Mouse (Mus musculus) myocyte (in vitro differentiated cells): ENCODE results near the gene Macrod2. TPM values are rescaled to one million over a fixed set of nuclear protein-coding genes. Genes with fewer than 3 reads are reported as not detected.

Experiments used
- H3K27me3 ChIP-seq: one replicate; pipeline ENCODE4 v1.6.1; 2011; ENCODE audit not compliant: control insufficient read depth, insufficient read depth, insufficient read length
- H3K36me3 ChIP-seq: one replicate; pipeline ENCODE4 v1.6.1; 2011; ENCODE audit not compliant: control insufficient read depth, insufficient read depth
- H3K4me2 ChIP-seq: one replicate; pipeline ENCODE4 v1.6.1; 2011; ENCODE audit warnings: low read depth, control low read depth
- H3K4me3 ChIP-seq: one replicate; pipeline ENCODE4 v1.5.1; 2011; ENCODE audit warnings: mild to moderate bottlenecking, control low read depth, moderate library complexity
- H3K79me2 ChIP-seq: one replicate; pipeline ENCODE4 v1.6.1; 2011; ENCODE audit not compliant: control insufficient read depth, insufficient read depth
- H3ac ChIP-seq: one replicate; pipeline ENCODE4 v1.6.1; 2011; ENCODE audit not compliant: control insufficient read depth, insufficient read length
- CEBPB ChIP-seq: IDR thresholded peaks from 2 replicates; pipeline ENCODE4 v1.6.1; 2011; ENCODE audit warnings: mild to moderate bottlenecking, moderate library complexity; ENCODE audit not compliant: poor library complexity, insufficient read depth, severe bottlenecking
- E2F4 ChIP-seq: IDR thresholded peaks from one replicate; pipeline ENCODE4 v1.6.1; 2011; ENCODE audit warnings: mild to moderate bottlenecking, control low read depth, moderate library complexity; ENCODE audit not compliant: insufficient read depth
- MAX ChIP-seq: IDR thresholded peaks from one replicate; pipeline ENCODE4 v1.6.1; 2011; ENCODE audit warnings: low read depth, mild to moderate bottlenecking, control low read depth
- MYOD1 ChIP-seq, 3 experiments: IDR thresholded peaks; one replicate each; pipeline ENCODE4 v1.6.1; 2011; ENCODE audit warnings: control low read depth in 2 of 3, low read depth in 2 of 3, mild to moderate bottlenecking in 2 of 3, moderate library complexity in 1 of 3; ENCODE audit not compliant: insufficient read length in 2 of 3, control insufficient read depth in 1 of 3
- MYOG ChIP-seq, 3 experiments: IDR thresholded peaks; one replicate each; pipeline ENCODE4 v1.6.1; 2011; ENCODE audit warnings: control low read depth in 2 of 3, low read depth in 2 of 3, mild to moderate bottlenecking in 2 of 3; ENCODE audit not compliant: insufficient read length in 2 of 3, control insufficient read depth in 1 of 3, insufficient read depth in 1 of 3
- POLR2A ChIP-seq: IDR thresholded peaks from one replicate; pipeline ENCODE4 v1.6.1; 2011; ENCODE audit warnings: low read depth, mild to moderate bottlenecking, control low read depth, moderate library complexity; ENCODE audit not compliant: insufficient read length
- POLR2AphosphoS2 ChIP-seq: IDR thresholded peaks from one replicate; pipeline ENCODE4 v1.6.1; 2011; ENCODE audit warnings: low read depth, control low read depth; ENCODE audit not compliant: insufficient read length
- REST ChIP-seq: IDR thresholded peaks from one replicate; pipeline ENCODE4 v1.6.1; 2011; ENCODE audit warnings: mild to moderate bottlenecking, control low read depth, moderate library complexity; ENCODE audit not compliant: insufficient read depth, insufficient read length
- SRF ChIP-seq: IDR thresholded peaks from one replicate; pipeline ENCODE4 v1.6.1; 2011; ENCODE audit warnings: low read depth; ENCODE audit not compliant: control insufficient read depth, insufficient read length
- TCF12 ChIP-seq: IDR thresholded peaks from one replicate; pipeline ENCODE4 v1.6.1; 2011; ENCODE audit warnings: mild to moderate bottlenecking, control low read depth; ENCODE audit not compliant: poor library complexity, insufficient read depth, severe bottlenecking
- TCF3 ChIP-seq: IDR thresholded peaks from one replicate; pipeline ENCODE4 v1.6.1; 2011; ENCODE audit warnings: low read depth, control low read depth; ENCODE audit not compliant: insufficient read length
- USF1 ChIP-seq: IDR thresholded peaks from one replicate; pipeline ENCODE4 v1.6.1; 2011; ENCODE audit warnings: low read depth, mild to moderate bottlenecking, control low read depth, moderate library complexity
- polyA plus RNA-seq: library from polyadenylated mRNA; unstranded; fragments of >200 nt; fragmentation: generic; extraction: Trizol; gene quantifications from one replicate; pipeline ENCODE4 v1.2.1, GENCODE M21; 2012; ENCODE audit warnings: missing spikeins

Gene Macrod2
- polyA plus RNA-seq, 1 experiment: 0.96 TPM

DNA sequence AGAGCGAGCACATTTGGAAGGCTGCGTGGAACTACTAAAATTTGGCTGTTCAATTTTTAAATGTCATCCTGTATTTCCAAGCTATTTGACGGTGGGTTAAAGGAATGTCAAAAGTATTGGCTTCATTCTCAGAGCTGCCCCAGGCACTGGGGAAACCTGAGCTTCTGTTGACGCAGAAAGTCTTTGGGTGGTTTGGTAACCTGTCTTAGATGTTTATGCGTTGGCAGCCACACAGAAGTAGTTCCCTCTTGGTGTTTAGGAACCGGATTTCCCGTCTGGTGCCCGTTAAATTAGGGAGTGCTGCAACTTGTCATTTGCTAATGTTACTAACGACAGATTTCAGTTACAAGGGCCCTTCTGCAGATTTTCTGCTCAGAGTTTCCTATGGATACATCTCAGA is 1837.7 kb downstream of the Macrod2 start:
- Histone ChIP-seq H3ac (no peak overlapping the region), H3K4me3 (no peak overlapping the region), H3K36me3 (no peaks in the 10 kb centered on the region), H3K79me2 (no peaks in the 10 kb centered on the region), H3K4me2 (no peak overlapping the region), H3K27me3 (no peaks in the 10 kb centered on the region)
- TF ChIP-seq REST (no peak), TCF3 (no peak), E2F4 (no peak), CEBPB (no peak), SRF (no peak), MYOD1 (IDR thresholded peaks at IDR 0.05; ENCODE audit: control insufficient read depth in 1 of 3, insufficient read length in 2 of 3, low read depth in 2 of 3) (no peak), MYOG (IDR thresholded peaks at IDR 0.05; ENCODE audit: control insufficient read depth in 1 of 3, insufficient read depth in 1 of 3, insufficient read length in 2 of 3, low read depth in 2 of 3) (no peak), POLR2A (no peak), USF1 (no peak), POLR2AphosphoS2 (no peak), TCF12 (no peak), MAX (no peak)

DNA sequence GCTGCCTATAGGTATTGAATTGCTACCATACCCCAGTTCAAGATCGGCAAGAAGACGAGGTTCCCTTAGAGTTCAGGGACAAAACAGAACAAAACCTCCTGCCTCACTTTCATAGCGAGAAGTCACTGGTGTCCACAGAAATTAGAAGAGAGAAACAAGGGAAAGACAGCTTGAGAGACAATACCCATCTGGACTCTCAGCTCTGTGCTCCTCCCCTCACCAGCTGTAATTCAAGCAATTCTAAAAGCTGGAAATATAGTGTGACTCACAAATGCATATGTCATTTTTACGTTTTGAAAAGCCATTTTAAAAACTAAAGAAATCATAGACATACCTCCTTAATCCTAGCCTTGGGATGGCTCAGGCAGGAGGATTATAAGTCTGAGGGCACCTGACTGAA is 1848.4 kb downstream of the Macrod2 start:
- no peak for TF ChIP-seq E2F4
- no peak for TF ChIP-seq CEBPB
- no peak for TF ChIP-seq POLR2AphosphoS2
- no peak for TF ChIP-seq USF1
- no peaks in the 10 kb centered on the region for H3K36me3 ChIP-seq
- no peaks in the 10 kb centered on the region for H3K79me2 ChIP-seq
- no peak overlapping the region for H3K4me3 ChIP-seq
- H3K4me2 ChIP-seq: no peak overlapping the region
- no peak overlapping the region for H3ac ChIP-seq
- H3K27me3 ChIP-seq: no peaks in the 10 kb centered on the region

DNA sequence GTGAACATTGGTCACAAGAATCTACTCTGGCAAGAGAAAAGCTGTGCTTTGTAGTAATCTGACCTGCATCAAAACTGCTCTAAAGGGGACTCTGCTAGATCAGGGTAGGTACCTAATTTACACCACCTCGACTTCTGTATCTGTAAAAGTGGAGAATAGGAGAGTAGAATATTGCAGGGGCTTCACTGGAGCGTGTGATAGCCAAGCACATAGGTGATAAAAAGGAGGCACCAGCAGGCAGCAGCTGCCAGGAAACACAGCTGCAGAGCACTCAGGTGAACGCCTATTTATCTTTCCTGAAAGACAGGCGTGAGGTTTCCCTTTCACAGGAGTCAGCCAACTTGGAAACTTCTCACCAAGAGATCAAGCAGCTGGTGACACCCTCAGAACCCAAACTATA is 1855.3 kb downstream of the Macrod2 start:
- H3K36me3 ChIP-seq: no peaks in the 10 kb centered on the region
- no peak overlapping the region for H3K4me3 ChIP-seq
- TF ChIP-seq E2F4: no peak
- TF ChIP-seq POLR2A: no peak
- no peak for TF ChIP-seq MYOD1 (IDR thresholded peaks at IDR 0.05; ENCODE audit: control insufficient read depth in 1 of 3, insufficient read length in 2 of 3, low read depth in 2 of 3)
- TF ChIP-seq CEBPB: no peak
- no peak for TF ChIP-seq TCF3
- TF ChIP-seq MAX: no peak
- no peak for TF ChIP-seq MYOG (IDR thresholded peaks at IDR 0.05; ENCODE audit: control insufficient read depth in 1 of 3, insufficient read depth in 1 of 3, insufficient read length in 2 of 3, low read depth in 2 of 3)
- TF ChIP-seq SRF: no peak
- no peak for TF ChIP-seq USF1
- TF ChIP-seq POLR2AphosphoS2: no peak
- no peak for TF ChIP-seq TCF12
- TF ChIP-seq REST: no peak
- H3K4me2 ChIP-seq: no peak overlapping the region
- no peaks in the 10 kb centered on the region for H3K79me2 ChIP-seq
- no peaks in the 10 kb centered on the region for H3K27me3 ChIP-seq
- no peak overlapping the region for H3ac ChIP-seq

DNA sequence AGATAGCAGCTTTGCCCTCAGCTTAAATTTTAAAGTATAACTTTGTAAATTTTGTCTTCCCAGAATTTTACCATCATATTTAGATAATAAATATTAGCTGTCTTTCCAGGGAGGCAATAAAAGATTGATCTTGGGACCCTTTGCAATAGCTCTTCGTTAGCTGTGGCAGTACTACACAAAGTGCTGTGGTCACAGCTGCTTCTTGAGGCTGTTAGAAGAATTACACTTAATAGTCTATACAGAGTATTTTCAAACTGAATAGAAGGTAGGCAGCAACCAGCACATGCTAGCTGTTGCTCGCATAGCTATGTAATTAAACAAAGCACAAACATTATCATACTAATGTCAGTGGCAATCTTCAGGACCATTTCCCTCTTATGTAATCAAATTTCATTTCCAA is 1856.4 kb downstream of the Macrod2 start:
- TF ChIP-seq TCF12 (no peak), MYOD1 (IDR thresholded peaks at IDR 0.05; ENCODE audit: control insufficient read depth in 1 of 3, insufficient read length in 2 of 3, low read depth in 2 of 3) (no peak), MAX (no peak), TCF3 (no peak)
- no peaks in the 10 kb centered on the region for H3K36me3 ChIP-seq
- H3K79me2 ChIP-seq: no peaks in the 10 kb centered on the region
- no peak overlapping the region for H3K4me2 ChIP-seq
- no peak overlapping the region for H3K4me3 ChIP-seq
- no peak overlapping the region for H3ac ChIP-seq
- H3K27me3 ChIP-seq: no peaks in the 10 kb centered on the region

DNA sequence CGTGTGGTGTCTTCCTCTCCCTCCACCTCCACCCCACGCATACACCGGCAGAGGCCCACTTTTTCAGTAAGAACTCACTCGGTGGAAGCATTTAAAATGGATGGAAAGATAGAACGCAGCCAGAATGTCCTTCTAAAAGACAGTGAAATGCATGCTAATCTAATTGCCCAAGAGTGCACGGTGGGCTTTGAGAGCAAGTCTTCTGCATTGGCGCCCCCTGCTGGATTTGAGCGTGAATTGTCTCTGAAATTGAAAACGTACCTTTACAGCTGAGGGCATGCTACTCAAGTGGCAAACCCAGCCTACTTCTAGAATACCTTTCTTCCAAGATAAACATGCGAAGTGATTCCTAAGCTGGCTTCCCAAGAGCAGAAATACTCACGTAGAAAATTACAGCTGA is 1858.8 kb downstream of the Macrod2 start:
- Histone ChIP-seq H3K4me2 (no peak overlapping the region), H3ac (no peak overlapping the region), H3K27me3 (no peaks in the 10 kb centered on the region), H3K4me3 (no peak overlapping the region), H3K36me3 (no peaks in the 10 kb centered on the region), H3K79me2 (no peaks in the 10 kb centered on the region)
- TF ChIP-seq USF1 (no peak), CEBPB (no peak), POLR2AphosphoS2 (no peak), MAX (no peak)

DNA sequence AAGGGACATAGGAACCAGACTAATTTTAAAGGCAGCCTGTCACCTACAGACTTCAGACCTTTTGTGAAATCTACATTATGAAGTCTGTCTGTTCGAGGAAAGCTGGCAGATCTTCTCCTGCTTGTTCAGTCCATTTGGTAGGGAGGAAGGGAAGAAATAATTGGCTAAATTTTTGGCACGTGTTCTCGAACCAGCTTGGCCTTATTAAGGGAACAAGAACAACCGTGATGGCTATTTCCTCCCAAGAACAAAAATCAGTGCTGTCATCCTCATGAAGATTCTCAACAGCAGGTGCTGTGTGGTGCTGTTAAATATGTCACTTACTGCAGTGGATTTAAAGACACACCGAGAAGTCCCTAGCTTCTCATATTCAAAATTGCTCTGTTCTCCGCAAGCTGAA is 1859.5 kb downstream of the Macrod2 start:
- no peaks in the 10 kb centered on the region for H3K27me3 ChIP-seq
- TF ChIP-seq POLR2A: no peak
- no peak for TF ChIP-seq MAX
- TF ChIP-seq TCF3: no peak
- TF ChIP-seq MYOD1 (IDR thresholded peaks at IDR 0.05; ENCODE audit: control insufficient read depth in 1 of 3, insufficient read length in 2 of 3, low read depth in 2 of 3): no peak
- no peak for TF ChIP-seq USF1
- TF ChIP-seq E2F4: no peak
- no peak for TF ChIP-seq POLR2AphosphoS2
- no peak for TF ChIP-seq MYOG (IDR thresholded peaks at IDR 0.05; ENCODE audit: control insufficient read depth in 1 of 3, insufficient read depth in 1 of 3, insufficient read length in 2 of 3, low read depth in 2 of 3)
- TF ChIP-seq CEBPB: no peak
- no peaks in the 10 kb centered on the region for H3K36me3 ChIP-seq
- H3ac ChIP-seq: no peak overlapping the region
- no peaks in the 10 kb centered on the region for H3K79me2 ChIP-seq
- H3K4me3 ChIP-seq: no peak overlapping the region
- H3K4me2 ChIP-seq: no peak overlapping the region
